Mouse (Mus musculus): ENCODE results near the gene Ccdc86.

Gene Ccdc86

DNA sequence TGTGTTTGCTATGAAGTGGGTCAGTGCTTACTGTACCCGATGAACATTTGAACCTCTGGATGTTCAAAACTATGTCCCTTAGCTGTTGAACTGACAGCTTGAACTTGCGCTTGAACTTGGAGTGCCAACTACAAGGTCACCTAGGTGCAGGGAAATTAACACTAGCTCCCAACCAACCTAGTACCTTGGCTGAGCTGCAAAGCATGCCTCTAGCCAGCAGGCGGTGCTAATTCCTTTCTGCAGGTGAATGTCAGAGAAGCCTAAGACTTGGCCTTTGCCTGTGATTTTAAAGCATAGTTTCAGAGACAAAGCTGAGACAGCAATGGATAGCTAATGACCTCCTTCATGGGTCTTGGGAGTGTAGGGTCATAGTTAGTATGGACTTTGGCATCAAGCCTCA lies 41.2 kb downstream of the Ccdc86 start:
- no peak for DNase-seq (ENCODE audit: low read depth, low spot score)

DNA sequence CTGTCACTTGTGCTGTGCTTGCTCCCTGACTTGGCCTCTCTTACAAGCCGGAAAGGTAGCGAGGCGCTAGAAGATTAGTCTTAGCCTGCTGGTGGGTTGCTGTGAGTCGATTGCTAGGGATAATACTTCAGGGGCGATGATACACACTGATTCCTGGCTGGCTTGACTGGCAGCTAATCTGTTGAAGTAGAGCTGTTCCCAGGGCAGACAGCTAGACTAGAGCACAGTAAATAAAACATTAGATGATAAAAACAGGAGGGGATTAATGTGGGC lies 43.4 kb downstream of the Ccdc86 start:
- no peak for DNase-seq (ENCODE audit: low read depth, low spot score)

DNA sequence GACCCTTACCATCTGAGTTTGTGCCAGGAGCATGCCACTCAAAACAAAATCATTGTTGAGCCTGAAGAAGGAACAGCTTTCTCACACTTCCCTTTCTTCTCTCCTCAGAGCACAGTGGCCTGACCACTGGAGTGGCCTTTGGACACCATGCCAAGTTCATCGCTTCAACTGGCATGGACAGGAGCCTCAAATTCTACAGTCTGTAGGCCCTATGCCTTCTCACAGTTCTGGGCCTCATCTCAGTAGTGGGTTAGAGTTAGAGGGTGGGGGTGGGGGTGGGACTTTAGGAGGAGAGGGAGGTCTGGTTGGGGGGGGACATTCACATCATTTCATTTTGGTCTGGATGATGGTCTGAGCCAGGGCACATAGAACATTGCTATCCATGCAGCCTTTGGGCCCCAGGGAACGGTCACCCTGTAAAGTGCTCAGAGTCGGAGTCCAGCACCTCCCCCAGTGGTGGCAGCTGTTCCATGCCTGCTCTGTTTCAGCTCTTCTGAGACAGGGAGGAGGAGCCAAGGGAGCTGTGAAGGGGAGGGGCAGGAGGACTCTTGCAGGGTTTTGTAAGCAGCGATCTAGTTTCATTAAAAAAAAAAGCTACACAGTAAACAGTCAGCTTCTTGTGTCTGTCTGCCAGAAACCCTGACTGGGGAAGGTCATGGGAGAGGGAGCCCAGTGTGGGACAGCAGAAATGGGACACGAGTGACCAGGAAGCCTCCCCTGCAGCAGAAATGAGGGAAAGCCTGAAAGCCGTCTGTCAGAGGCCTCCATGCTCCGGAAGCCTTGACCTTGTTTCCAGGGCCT lies 43.9 kb downstream of the Ccdc86 start:
- no peak for DNase-seq (ENCODE audit: low read depth, low spot score)

DNA sequence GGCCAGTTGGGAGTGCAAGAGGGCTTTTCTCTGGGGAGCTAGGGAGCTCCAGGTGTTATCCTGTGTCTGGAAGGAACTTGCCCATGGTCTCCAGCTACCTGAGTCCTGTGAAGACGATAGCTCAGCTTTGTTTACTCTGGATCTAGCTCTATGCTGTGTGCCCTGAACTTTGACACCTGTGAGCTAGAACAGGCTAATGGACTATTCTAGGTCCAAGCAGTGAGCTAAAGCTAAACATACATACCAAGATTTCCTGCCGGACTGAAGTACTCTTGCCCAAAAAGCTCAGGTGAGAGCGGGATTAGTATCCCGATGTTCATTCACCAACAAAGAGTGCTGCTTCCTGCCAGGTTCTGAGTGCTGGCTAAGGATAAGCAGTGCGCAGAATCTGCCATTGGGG lies 44.6 kb downstream of the Ccdc86 start:
- DNase-seq (ENCODE audit: low read depth, low spot score) = no peak

DNA sequence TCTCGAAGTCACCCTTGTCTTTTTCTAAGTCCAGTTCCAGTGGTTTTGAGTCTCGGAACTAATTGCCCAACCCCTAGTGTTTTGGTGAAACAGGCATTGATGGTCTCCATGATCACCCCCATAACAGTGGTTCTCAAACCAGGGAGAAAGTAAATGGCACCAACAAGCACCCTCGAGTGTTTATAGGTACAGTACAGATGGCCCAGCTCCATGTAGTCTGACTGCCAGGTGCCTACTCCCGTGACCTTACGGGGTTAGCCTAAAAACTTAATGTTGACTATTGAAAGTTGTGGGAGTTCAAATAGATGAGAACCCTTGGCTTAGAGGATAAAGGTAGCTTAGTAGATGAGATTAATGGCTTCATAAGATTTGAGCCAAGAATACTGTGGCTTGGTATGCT lies 48.0 kb downstream of the Ccdc86 start:
- no peak for DNase-seq (ENCODE audit: low read depth, low spot score)

DNA sequence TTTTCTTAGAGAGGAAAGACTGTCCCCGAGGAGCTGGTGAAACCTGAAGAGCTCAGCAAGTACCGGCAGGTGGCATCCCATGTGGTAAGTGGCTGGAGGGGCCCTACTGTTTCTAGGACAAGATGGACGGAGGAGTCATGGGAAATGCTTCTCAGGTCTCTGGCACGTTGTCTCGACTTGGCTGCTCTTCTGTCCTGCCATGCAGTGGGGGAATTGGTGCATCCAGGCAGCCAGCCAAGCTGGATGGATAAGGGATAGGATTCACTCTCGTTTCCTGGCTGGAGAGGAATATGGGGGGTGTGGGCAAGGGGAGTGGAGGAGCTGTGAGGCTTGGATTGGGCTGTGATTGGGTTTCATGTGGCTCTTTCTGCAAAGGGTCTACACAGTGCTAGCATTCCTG lies 48.8 kb downstream of the Ccdc86 start:
- no peak for DNase-seq (ENCODE audit: low read depth, low spot score)

DNA sequence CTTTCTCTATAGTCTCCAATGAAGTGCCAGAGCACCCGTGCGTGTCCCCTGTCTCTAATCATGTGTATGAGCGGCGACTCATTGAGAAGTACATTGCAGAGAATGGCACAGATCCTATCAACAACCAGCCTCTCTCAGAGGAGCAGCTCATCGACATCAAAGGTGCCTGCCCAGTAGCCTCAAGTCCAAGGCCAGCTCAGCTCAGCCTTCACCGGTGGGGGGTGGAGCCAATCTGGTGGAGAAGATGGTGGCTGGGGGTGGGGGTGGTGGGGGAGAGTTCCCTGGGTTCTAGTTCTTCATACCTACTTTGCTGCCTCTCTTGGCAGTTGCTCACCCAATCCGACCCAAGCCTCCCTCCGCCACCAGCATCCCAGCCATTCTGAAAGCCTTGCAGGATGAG lies 51.6 kb downstream of the Ccdc86 start:
- DNase-seq (ENCODE audit: low read depth, low spot score) = no peak

DNA sequence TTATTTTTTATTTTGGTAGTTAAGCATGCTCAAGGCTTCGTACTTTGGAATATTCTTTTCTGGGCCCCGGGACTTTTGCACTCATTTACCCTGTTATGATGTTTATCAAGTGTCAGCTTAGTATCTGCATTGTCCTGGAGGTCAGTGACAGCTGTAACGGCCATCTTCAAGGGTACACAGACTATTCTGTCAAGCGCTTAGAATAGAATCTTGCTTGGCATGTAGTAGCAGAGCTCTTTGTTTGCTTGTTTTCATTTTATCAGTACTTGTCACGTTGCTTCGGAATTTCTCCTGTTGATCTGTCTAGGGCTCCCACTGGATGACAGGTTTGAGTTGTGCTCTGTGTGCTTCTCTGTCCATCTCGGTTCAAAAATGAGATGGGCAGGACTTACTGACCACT lies 52.2 kb downstream of the Ccdc86 start:
- DNase-seq (ENCODE audit: low read depth, low spot score) = no peak

DNA sequence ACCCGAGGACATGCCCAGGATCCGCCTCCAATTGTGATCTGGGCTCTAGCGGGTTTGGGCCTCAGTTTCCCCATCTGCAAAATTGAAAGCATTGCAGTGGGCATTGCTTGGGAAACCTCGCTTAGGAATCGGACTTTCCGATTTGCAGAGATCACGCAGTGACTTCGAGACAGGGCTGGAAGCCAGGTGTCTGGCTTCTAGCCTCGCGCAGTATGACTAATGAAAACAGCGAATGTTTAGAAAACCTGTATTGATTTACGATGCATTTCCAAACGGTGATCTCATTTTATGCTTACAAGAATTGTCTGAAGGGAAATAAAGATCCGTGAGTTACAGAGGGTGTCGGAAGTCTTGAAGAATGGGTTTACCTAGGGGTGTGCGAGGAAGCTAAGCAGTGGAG lies 53.4 kb downstream of the Ccdc86 start:
- DNase-seq (ENCODE audit: low read depth, low spot score) = no peak

DNA sequence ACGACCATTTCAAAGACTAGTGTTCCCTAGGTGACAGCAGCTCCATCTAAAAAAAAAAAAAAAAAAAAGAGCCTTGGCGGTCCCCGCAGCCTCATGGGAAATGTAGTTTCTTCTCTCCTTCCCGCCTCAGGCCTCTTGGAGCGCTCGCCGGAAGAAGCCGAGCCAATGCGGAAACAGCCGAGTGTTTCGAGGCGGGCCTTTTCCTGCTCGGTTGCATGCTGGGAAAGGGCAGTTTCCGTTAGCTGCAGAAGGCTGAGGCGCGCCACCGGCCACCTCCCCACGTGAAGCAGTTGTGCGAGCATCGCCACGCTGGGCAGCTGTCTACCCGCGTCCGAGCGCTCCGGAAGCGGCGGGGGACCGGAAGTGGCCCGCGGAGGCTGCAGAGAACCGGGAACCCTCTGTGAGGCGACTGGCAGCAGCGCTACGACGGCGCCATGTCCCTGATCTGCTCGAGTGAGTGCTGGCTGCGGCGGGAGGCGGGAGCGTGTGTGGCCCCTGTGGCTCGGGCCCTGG lies 54.0 kb downstream of the Ccdc86 start, which contains the start of gene Prpf19:
Gene Prpf19 (plus strand): TSS at position 216 of the 513 bp plus-strand sequence.
- peak; percentile 94 for DNase-seq (ENCODE audit: low read depth, low spot score)

DNA sequence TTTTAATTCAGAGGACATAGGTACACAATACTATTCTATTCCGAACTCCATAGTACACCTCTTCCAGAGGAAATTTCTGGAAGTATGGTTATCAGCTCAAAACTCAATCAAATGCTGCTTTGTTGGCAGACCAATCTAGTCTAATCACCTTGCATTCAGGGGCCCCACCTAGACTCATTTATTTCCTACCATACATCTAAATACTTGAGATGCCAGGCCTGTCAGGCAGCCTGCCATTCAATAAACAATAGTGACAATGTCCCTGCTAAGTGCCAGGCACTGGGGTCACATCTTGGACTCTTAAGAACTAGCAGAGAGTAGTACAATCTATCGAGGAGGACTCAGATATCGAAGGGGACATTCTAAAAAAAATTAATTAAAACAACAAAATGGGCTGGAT lies 56.9 kb downstream of the Ccdc86 start:
- no peak for DNase-seq (ENCODE audit: low read depth, low spot score)
